24 mouse cellular contexts compared by ENCODE assay signal in genomic region chr11:33670105-33670965, GRCm38 (mm10).
DNase-seq lines count a peak whose midpoint lies in the region; ATAC-seq lines count a peak whose summit lies in the region.
"Had no signal": no experiment of that assay in that cellular context is flagged by ENCODE, and none has a peak within 500 bp of the region (broad histone marks: within the 10 kb centered on the region; RNA-seq: fewer than 3 reads in every experiment).

No protein-coding gene starts in this region.

- no peaks in the 10 kb centered on the region for H3K4me1 ChIP-seq in midbrain, embryonic 11.5 days (ENCODE audit: control insufficient read depth, insufficient read depth, low read length)
- H3K4me1 ChIP-seq in midbrain, embryonic 15.5 days: peaks cover 6% of the 10 kb centered on the region; the same call in 1 of the 2 replicates
- H3K4me1 ChIP-seq in hindbrain, embryonic 15.5 days (replicated peaks): peaks cover 23% of the 10 kb centered on the region
- H3K4me1 ChIP-seq in neural tube, embryonic 13.5 days (replicated peaks): peaks cover 46% of the 10 kb centered on the region

- H3K36me3 ChIP-seq in midbrain, embryonic 11.5 days (ENCODE audit: control insufficient read depth, insufficient read depth, low read length): no peaks in the 10 kb centered on the region
- H3K36me3 ChIP-seq in midbrain, embryonic 15.5 days (replicated peaks): no peaks in the 10 kb centered on the region
- H3K36me3 ChIP-seq in hindbrain, embryonic 15.5 days: no peaks in the 10 kb centered on the region
- no peaks in the 10 kb centered on the region for H3K36me3 ChIP-seq in neural tube, embryonic 13.5 days
- H3K36me3 ChIP-seq: midbrain, embryonic 12.5 days had no signal

- H3K9ac ChIP-seq in midbrain, embryonic 11.5 days (ENCODE audit: low read length): no peak overlapping the region
- no peak overlapping the region for H3K9ac ChIP-seq in midbrain, embryonic 15.5 days
- no peak overlapping the region for H3K9ac ChIP-seq in hindbrain, embryonic 15.5 days
- no peak overlapping the region for H3K9ac ChIP-seq in neural tube, embryonic 13.5 days
- H3K9ac ChIP-seq: forebrain, embryonic 13.5 days; liver, postnatal 0 days; midbrain, embryonic 12.5 days had no signal

- H3K27ac ChIP-seq in midbrain, embryonic 11.5 days (ENCODE audit: low read depth, low read length): no peak overlapping the region
- H3K27ac ChIP-seq in midbrain, embryonic 15.5 days: no peak overlapping the region
- peak overlapping the region; percentile 40; the same call in 1 of the 2 replicates for H3K27ac ChIP-seq in hindbrain, embryonic 15.5 days (replicated peaks)
- peak overlapping the region; percentile 89 for H3K27ac ChIP-seq in neural tube, embryonic 13.5 days (replicated peaks)
- H3K27ac ChIP-seq: forebrain, embryonic 13.5 days; gastrocnemius, adult 2 months; macrophage; midbrain, embryonic 12.5 days had no signal

- no peak overlapping the region for H3K4me2 ChIP-seq in midbrain, embryonic 11.5 days
- H3K4me2 ChIP-seq in midbrain, embryonic 15.5 days: no peak overlapping the region
- H3K4me2 ChIP-seq in hindbrain, embryonic 15.5 days: no peak overlapping the region
- no peak overlapping the region for H3K4me2 ChIP-seq in neural tube, embryonic 13.5 days
- H3K4me2 ChIP-seq: forebrain, embryonic 13.5 days; liver, embryonic 11.5 days; midbrain, embryonic 12.5 days had no signal

- DNase-seq in midbrain, embryonic 11.5 days (ENCODE audit: low spot score, missing footprints): peak; percentile 14
- peak; percentile 21 for DNase-seq in forelimb bud, embryonic 11.5 days (ENCODE audit: low read depth, low spot score)
- DNase-seq in gastrocnemius, postnatal 10 days: no peak
- DNase-seq in urinary bladder, postnatal 25 days (ENCODE audit: low spot score): no peak
- DNase-seq: adrenal gland, postnatal 10 days; cerebellum, adult 2 months; cerebellum, postnatal 25 days; embryo, embryonic 11 days; gastrocnemius, adult 2 months; heart, adult 18-20 months; kidney, adult 18-20 months; layer of hippocampus, adult 9-11 months; liver, postnatal 0 days; thymus, postnatal 25 days had no signal

- no peak overlapping the region for H3K4me3 ChIP-seq in midbrain, embryonic 11.5 days (ENCODE audit: low read depth, low read length)
- no peak overlapping the region for H3K4me3 ChIP-seq in midbrain, embryonic 15.5 days
- H3K4me3 ChIP-seq in hindbrain, embryonic 15.5 days: no peak overlapping the region
- no peak overlapping the region for H3K4me3 ChIP-seq in neural tube, embryonic 13.5 days
- H3K4me3 ChIP-seq: forebrain, embryonic 13.5 days; gastrocnemius, adult 2 months; midbrain, embryonic 12.5 days had no signal

- no peak for ATAC-seq in midbrain, embryonic 11.5 days (ENCODE audit: low FRiP score)
- ATAC-seq in midbrain, embryonic 15.5 days (replicated peaks): no peak
- ATAC-seq in hindbrain, embryonic 15.5 days (ENCODE audit: low FRiP score, low read depth): peak; percentile 57; the same call in 1 of the 2 replicates
- peak; percentile 84 for ATAC-seq in neural tube, embryonic 13.5 days (ENCODE audit: low read depth)
- ATAC-seq: activated CD4-positive, CD25-positive, alpha-beta regulatory T cell, adult 4 months; forebrain, embryonic 13.5 days; inflammation-experienced regulatory T-cells, adult 6 months; liver, postnatal 0 days; lung, postnatal 0 days had no signal

- H3K27me3 ChIP-seq in midbrain, embryonic 11.5 days (ENCODE audit: control insufficient read depth, insufficient read depth, low read length): no peaks in the 10 kb centered on the region
- H3K27me3 ChIP-seq in midbrain, embryonic 15.5 days (replicated peaks): no peaks in the 10 kb centered on the region
- no peaks in the 10 kb centered on the region for H3K27me3 ChIP-seq in hindbrain, embryonic 15.5 days
- H3K27me3 ChIP-seq in neural tube, embryonic 13.5 days: 0 out of 2 replicates have a peak, but pooled peaks cover 3% of the 10 kb centered on the region
- H3K27me3 ChIP-seq: forebrain, embryonic 13.5 days had no signal

- no peaks in the 10 kb centered on the region for H3K9me3 ChIP-seq in midbrain, embryonic 11.5 days (ENCODE audit: control insufficient read depth, low read length)
- no peaks in the 10 kb centered on the region for H3K9me3 ChIP-seq in midbrain, embryonic 15.5 days
- H3K9me3 ChIP-seq in hindbrain, embryonic 15.5 days: no peaks in the 10 kb centered on the region
- no peaks in the 10 kb centered on the region for H3K9me3 ChIP-seq in neural tube, embryonic 13.5 days
- H3K9me3 ChIP-seq: forebrain, embryonic 13.5 days had no signal

- 81% methylated on average over 10 of the region's 10 CpGs for WGBS in midbrain, embryonic 11.5 days
- WGBS in midbrain, embryonic 15.5 days: 65% methylated on average over 10 of the region's 10 CpGs
- WGBS in hindbrain, embryonic 15.5 days: 49% methylated on average over 10 of the region's 10 CpGs
- WGBS in neural tube, embryonic 13.5 days: 30% methylated on average over 10 of the region's 10 CpGs

Comparison
In these comparisons a context has a peak if more than half of its experiments do, and no peak if none do; other contexts are left out.
1. ATAC-seq: peak in hindbrain, embryonic 15.5 days (single experiment) and neural tube, embryonic 13.5 days (single experiment); none in midbrain, embryonic 11.5 days (single experiment) and midbrain, embryonic 15.5 days (single experiment).
2. DNase-seq: peak in midbrain, embryonic 11.5 days (single experiment) and forelimb bud, embryonic 11.5 days (single experiment); none in gastrocnemius, postnatal 10 days (single experiment) and urinary bladder, postnatal 25 days (single experiment).
3. H3K27ac ChIP-seq: peak in hindbrain, embryonic 15.5 days (single experiment) and neural tube, embryonic 13.5 days (single experiment); none in midbrain, embryonic 11.5 days (single experiment) and midbrain, embryonic 15.5 days (single experiment).